Mouse (Mus musculus) embryonic fibroblast, embryonic 13.5 days (primary cell): ENCODE data around the gene Cmtm2b.

Experiments used
- CTCF ChIP-seq: IDR thresholded peaks from 2 replicates; pipeline ENCODE4 v1.5.1; 2011; ENCODE audit warnings: mild to moderate bottlenecking, control low read depth, low read length, moderate library complexity, borderline replicate concordance; ENCODE audit not compliant: insufficient read depth
- POLR2A ChIP-seq: IDR thresholded peaks from 2 replicates; pipeline ENCODE4 v1.6.1; 2011; ENCODE audit warnings: low read depth, mild to moderate bottlenecking, control low read depth, low read length, moderate library complexity

GRCm38 (mm10) chr8:104332665-104333631 lies 10.9 kb downstream of the Cmtm2b start:
- TF ChIP-seq CTCF: no peak
- no peak for TF ChIP-seq POLR2A
